Mouse (Mus musculus): ENCODE results near the gene Slc46a1.
A peak's percentile ranks its signal among the peaks of the same experiment; 100 is the strongest.

DNA sequence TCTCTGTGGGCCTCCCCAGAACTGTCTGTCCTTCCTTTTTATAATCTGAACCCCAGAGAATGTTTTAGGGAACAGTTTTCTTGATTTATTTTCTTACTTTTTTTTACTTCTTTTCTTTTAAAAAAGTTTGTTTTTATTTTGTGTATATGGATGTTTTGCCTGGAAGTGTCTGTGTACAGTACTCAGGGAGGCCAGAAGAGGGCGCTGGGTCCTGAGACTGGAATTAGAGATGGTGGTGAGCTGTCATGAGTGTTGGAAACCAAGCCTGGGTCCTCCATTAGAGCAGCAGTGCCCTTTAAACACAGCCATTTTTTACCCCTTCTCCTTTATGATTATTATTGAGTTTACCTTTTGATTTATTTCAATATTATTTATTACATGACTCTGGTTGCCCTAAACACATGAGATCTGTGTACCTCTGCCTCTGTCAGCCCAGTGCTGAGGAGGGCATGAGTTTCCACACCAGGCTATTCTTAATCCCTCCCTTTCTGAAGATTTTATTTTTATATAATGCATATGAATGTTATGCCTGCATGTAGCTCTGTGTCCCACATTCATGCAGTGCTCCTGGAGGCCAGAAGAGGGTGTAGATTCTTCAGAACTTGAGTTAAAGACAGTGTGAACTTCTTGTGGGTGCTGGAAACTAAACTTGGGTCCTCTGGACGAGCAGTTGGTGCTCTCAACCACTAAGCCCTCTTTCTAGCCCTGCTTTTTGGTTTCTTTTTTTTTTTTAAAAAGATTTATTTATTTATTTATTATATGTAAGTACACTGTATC is 50.2 kb downstream of the Slc46a1 start:
- peak; percentile 26; the same call in 1 of the 2 replicates for TF ChIP-seq CTCF (IDR thresholded peaks at IDR 0.05; ENCODE audit: control insufficient read depth, insufficient read depth, insufficient replicate concordance, low read depth, low read length)
- no peak for TF ChIP-seq POLR2A (IDR thresholded peaks at IDR 0.05; ENCODE audit: control insufficient read depth, low read depth, low read length)
